Mouse (Mus musculus) kidney, adult 18-20 months (tissue): Measurements from ENCODE around the gene Jak2.

ENCODE experiments used
- DNase-seq: peaks from one replicate; pipeline ENCODE4 v3.0.0; 2021

Gene Jak2

DNA sequence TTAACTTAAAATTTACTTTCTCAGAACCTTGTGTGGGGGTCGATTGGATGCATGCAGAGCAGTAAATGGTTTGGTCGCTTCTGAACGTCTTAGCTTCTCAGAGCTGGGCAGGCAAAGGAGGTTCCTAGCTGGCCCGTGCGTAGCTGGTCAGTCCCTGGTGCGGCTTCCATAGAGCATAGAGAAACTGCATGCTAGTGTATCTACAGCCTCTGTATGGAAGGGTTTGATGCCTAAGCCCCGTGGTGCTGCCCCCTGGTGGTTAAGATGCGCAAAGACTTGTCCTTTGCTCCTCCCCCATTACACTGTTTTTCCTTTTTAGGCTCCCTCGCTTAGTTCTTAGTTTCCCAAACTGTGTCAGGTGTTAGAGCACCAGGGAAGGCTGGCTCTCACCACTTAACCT lies 2.1 kb downstream of the Jak2 start:
- DNase-seq: peak; percentile 85

GRCm38 (mm10) chr19:29254671-29255070 lies 3.0 kb downstream of the Jak2 start:
- no peak for DNase-seq

DNA sequence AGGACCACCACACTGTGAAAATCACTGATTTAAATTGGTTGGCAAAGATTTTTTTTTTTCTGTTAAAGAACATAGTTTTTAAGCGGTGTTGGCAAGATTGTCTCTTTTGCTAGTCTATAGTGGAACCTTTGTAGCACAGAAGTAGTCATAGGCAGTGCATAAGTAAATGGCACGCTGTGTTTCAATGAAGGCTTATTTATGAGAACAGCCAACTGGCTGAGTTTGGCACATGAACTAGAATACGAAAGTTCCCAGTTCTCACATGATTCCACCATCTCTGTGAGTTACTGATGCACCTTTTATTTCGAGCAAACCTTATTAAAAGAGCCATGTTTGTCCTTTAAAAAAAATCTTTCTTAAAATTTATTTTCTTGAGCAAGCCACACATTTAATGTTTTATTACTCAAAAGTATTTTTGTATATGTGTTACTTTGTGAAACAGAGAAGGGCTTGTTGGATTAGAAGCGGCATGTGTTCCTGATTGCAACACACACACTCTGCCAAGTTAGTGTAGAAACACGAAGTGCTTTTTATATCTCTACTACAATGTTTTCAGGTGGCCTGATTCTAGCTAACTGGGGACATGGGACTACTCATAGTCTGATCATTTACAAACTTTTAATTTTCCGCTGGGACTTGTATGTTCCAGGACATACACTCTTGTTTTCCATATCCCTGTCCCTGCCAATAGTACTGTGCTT lies 3.8 kb downstream of the Jak2 start:
- DNase-seq: no peak

DNA sequence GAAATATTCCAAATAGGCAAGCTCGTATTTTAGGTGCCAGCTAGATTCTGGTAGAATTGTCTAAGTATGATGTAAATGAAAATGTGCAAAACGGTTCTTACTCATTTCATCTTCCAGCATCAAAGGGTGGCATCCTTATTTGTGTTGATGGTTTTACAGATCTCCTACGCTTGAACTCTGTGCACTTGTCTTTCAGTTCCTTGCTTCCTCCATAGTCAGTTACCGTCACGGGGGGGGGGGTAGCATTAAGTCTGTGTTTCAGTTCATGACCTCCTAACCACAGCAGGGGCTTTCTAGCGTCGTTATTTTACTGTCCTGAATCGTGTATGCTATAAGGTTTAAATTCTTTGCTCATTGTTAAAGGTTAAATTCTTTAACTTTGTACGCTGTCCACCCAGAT lies 10.0 kb downstream of the Jak2 start:
- no peak for DNase-seq

- no peak for DNase-seq
These were observed 11.9 kb downstream of the Jak2 start for GRCm38 (mm10) chr19:29263492-29263891.

GRCm38 (mm10) chr19:29265538-29265937 lies 13.9 kb downstream of the Jak2 start:
- peak; percentile 57 for DNase-seq

DNA sequence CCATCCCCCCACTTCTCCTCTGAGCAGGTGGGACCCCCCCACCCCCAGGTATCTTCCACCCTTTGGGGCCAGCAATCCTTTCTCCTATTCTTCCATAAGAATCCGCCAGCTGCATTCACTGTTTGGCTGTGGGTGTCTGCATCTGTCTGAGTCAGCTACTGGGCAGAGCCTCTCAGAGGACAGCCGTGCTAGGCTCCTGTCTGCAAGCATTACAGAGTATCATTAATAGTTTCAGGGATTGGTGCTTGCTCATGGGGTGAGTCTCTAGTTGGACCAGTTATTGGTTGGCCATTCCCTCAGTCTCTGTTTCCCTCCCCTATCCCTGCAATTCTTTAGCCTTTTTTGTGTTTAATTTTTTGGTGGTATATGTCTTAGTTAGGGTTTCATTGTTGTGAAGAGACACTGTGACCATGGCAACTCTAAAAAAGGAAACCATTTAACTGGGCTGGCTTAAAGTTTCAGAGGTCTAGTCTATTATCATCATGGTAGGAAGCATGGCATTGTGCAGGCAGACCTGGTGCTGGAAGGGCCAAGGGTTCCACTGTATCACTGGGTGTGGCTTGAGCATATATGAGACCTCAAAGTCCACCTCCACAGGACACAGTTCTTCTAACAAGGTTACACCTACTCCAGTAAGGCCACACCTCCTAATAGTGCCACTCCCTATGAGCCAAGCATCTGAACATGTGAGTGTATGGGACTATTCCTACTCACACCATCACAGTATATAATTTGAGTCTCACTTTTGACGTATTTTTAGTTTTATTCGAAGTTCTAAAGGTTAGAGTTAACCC lies 15.6 kb downstream of the Jak2 start:
- no peak for DNase-seq

GRCm38 (mm10) chr19:29268788-29269321 lies 17.2 kb downstream of the Jak2 start:
- DNase-seq: no peak

GRCm38 (mm10) chr19:29270226-29270625 lies 18.6 kb downstream of the Jak2 start:
- no peak for DNase-seq

DNA sequence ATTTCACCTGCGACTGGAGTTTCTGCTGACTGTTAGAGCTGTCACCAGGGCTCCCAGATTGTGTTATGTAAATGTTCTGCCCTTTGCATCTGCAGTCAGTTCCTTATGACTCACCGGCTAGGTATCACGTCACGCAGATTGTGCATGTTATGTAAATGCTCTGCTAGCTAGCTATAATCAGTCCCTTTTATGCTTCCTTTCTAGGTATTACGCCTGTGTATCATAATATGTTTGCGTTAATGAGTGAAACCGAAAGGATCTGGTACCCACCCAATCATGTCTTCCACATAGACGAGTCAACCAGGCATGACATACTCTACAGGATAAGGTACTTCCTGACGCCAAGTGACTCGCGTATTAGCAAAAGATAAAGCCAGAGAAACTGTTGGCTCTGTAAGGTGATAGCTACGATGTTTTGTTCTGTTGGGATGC lies 19.5 kb downstream of the Jak2 start:
- peak; percentile 21 for DNase-seq

DNA sequence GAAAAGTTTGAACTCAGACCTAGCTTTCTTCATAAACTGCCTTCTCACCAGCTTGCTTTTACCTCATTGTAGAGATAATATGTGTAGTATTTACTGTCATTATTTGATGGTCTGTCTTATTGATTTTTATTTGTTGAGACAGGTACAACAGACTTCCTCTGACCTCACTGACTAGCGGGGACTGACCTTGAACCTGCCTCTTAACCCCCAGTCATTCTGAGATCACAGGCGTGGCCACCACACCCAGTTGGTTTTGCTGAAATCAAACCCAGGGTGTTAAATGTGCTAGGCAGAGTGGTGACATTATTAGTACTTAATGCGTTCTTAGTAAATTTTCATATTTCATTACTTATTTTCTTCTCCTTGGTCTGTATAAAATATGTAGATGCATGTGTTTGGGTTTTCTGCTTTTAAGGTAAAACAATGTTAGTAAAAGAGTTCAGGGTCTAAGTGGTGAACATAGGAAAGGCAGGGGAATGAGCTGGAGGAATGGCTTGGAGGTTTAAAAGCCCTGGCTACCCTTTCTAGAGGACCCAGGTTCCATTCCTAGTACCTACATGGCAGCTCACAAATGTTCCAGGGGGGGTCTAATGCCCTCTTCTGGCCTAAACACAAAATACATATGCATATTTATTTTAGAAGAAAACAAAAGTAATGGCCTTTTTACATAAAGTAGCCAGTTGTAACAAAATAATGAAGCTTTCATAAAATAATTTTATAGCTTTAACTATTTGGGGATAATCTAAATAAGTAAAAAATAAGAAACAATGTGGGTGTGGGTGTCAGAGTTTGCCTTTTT lies 20.6 kb downstream of the Jak2 start:
- DNase-seq: no peak

DNA sequence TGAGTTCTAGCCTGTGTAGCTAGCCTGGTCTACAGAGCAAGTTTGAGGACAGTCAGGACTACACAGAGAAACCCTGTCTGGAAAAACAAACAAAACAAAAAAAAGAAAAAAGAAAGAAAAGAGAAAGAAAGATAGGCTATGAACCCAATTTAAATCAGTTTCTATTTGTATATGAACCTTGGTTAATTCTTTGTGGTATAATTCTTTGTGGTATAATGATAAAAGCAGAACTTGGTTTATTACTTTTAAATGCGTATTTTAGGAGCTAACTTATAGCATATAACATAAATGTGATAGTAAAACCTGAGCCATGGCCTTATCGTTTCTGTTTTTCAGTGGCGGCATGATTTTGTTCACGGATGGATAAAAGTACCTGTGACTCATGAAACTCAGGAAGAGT lies 24.8 kb downstream of the Jak2 start:
- DNase-seq: no peak

DNA sequence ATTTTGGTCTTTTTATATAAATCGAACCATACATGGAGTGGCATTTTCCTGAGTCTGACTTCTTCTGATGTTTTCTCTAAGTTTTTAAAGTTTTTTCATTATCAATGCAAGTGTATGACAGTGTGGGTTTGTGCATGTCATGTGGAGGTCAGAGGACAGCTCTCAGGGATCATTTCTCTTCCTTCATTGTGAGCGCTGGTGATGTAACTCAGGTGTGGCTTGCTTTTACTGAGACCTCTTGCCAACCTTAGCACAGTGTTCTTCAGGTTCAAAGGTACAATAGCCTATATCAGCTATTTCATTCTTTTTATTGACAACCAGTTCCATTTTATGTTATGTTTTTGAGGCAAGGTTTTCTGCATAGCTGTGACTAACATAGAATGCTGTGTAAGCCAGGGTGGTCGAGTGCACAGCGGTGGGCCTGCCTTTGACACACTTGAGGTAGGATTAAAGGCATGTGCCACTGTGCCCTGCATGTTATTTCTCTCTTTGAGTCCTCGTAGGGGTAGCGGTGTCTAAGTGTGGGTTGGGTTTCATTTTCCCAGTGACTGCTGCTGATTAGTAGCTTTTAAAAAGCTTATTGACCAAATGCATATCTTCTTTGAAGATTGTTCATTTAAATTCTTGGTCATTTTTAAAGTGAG lies 27.4 kb downstream of the Jak2 start:
- DNase-seq: no peak

GRCm38 (mm10) chr19:29285451-29285869 lies 33.8 kb downstream of the Jak2 start:
- peak; percentile 37 for DNase-seq

DNA sequence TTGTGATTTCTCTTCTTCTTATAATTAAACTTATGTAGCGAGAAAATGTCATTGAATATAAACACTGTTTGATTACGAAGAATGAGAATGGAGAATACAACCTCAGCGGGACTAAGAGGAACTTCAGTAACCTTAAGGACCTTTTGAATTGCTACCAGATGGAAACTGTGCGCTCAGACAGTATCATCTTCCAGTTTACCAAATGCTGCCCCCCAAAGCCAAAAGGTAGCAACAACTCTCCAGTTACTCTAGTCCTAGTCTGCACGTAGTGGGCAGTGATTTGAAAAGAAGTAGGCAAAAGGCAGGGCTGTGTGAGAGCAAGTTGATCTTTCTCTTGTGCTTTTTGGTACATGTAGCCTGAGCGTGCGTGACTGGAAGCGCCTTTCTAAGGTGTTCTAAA lies 36.2 kb downstream of the Jak2 start:
- DNase-seq: no peak

- DNase-seq: no peak
These were observed 39.9 kb downstream of the Jak2 start for GRCm38 (mm10) chr19:29291532-29291931.

DNA sequence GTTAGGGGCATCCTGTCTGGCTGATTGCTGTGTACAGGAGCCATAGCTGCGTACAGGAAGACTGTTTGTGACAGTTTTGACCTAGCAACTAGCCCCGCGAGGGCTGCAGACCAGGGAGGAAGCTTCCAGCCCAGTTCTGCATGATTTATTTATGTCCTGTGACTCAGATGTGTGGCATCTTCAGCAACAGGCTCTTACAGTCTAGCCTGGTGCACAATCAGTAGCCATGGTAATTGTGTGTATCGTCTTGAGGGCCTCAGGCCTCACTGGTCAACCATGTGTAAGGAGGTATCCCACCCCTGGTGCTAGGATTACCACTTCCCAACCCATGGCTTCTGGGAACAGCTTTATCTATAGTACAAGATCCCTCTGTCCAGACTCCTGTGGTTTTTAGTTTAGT lies 40.9 kb downstream of the Jak2 start:
- no peak for DNase-seq

- no peak for DNase-seq
These were observed 43.1 kb downstream of the Jak2 start for GRCm38 (mm10) chr19:29294756-29295155.

DNA sequence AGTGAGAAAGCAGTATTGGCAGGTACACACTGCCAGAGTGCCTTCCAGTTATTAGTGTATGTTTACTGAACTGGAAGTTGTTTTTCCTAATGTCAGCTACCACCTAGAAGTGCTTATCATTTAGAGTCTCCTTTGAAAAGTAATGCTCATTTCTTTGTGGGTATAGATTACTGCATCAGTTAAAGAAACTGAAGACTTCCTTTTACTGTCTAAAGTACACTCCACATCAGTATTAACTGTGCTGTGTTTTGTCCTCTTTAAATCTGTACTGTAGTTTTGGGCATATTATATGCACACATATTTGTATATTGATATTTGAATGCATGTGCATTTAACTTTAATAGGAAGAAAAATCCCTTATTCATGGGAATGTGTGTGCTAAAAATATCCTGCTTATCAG lies 44.5 kb downstream of the Jak2 start:
- no peak for DNase-seq

- DNase-seq: no peak
These were observed 45.7 kb downstream of the Jak2 start for GRCm38 (mm10) chr19:29297366-29297765.

- DNase-seq: no peak
These were observed 49.3 kb downstream of the Jak2 start for GRCm38 (mm10) chr19:29300919-29301318.

- DNase-seq: no peak
These were observed 50.5 kb downstream of the Jak2 start for GRCm38 (mm10) chr19:29302119-29302518.

- DNase-seq: no peak
These were observed 57.2 kb downstream of the Jak2 start for GRCm38 (mm10) chr19:29308832-29309231.
